8 mouse cellular contexts compared by ENCODE assay signal in genomic region chr15:77822671-77823070, GRCm38 (mm10). TPM values are rescaled to one million over a fixed set of nuclear protein-coding genes. Genes with fewer than 3 reads are reported as not detected.
A peak's percentile ranks its signal among the peaks of the same experiment; 100 is the strongest.
DNase-seq lines count a peak whose midpoint lies in the region; ATAC-seq and TF ChIP-seq lines count a peak whose summit lies in the region.

No protein-coding gene starts in this region.

- no peak overlapping the region; the same call in 1 of the 2 replicates for H3K4me3 ChIP-seq in gastrocnemius, adult 2 months
- no peak overlapping the region for H3K4me3 ChIP-seq in liver, adult 2 months (ENCODE audit: insufficient read depth, low read depth, low read length)
- no peak overlapping the region for H3K4me3 ChIP-seq in limb, embryonic 10.5 days
- no peak overlapping the region for H3K4me3 ChIP-seq in stomach, embryonic 14.5 days (ENCODE audit: low read depth, low read length)

- intact Hi-C loops in gastrocnemius, adult 2 months (cut with DNase I), result no loop called here

- peak overlapping the region; percentile 91 for H3K27ac ChIP-seq in gastrocnemius, adult 2 months
- peak overlapping the region; percentile 56 for H3K27ac ChIP-seq in liver, adult 2 months (replicated peaks; ENCODE audit: insufficient read depth, low read depth, low read length)
- 0 out of 2 replicates have a peak overlapping the region, but pooled peaks have one; percentile 53 for H3K27ac ChIP-seq in limb, embryonic 10.5 days
- H3K27ac ChIP-seq in stomach, embryonic 14.5 days (ENCODE audit: low read length), result peak overlapping the region; percentile 52

- no peak for TF ChIP-seq POLR2A in liver, adult 2 months (IDR thresholded peaks at IDR 0.05; ENCODE audit: extremely low read depth, insufficient read depth, low read length)

- peak overlapping the region; percentile 17 for H3K9ac ChIP-seq in liver, adult 2 months (ENCODE audit: low read depth, low read length)
- H3K9ac ChIP-seq in stomach, embryonic 14.5 days (replicated peaks; ENCODE audit: low read depth, low read length), result no peak overlapping the region

- no peak for ATAC-seq in stomach, embryonic 14.5 days (ENCODE audit: insufficient number of reproducible peaks, insufficient read depth, low FRiP score, low read depth)

- no peaks in the 10 kb centered on the region for H3K36me3 ChIP-seq in liver, adult 2 months (ENCODE audit: control insufficient read depth, insufficient read depth, low read length)
- H3K36me3 ChIP-seq in limb, embryonic 10.5 days, result 0 out of 2 replicates have a peak, but pooled peaks cover 9% of the 10 kb centered on the region
- no peaks in the 10 kb centered on the region for H3K36me3 ChIP-seq in stomach, embryonic 14.5 days (ENCODE audit: control insufficient read depth, insufficient read depth, low read length)

- H3K4me1 ChIP-seq in liver, adult 2 months (ENCODE audit: control insufficient read depth, insufficient read depth, low read length), result peaks cover 73% of the 10 kb centered on the region
- peaks cover 58% of the 10 kb centered on the region for H3K4me1 ChIP-seq in limb, embryonic 10.5 days
- peaks cover 67% of the 10 kb centered on the region for H3K4me1 ChIP-seq in stomach, embryonic 14.5 days (ENCODE audit: control insufficient read depth, insufficient read depth, low read length)

- no peaks in the 10 kb centered on the region for H3K9me3 ChIP-seq in limb, embryonic 10.5 days (replicated peaks)
- H3K9me3 ChIP-seq in stomach, embryonic 14.5 days (ENCODE audit: control insufficient read depth, low read depth, low read length), result no peaks in the 10 kb centered on the region

- H3K4me2 ChIP-seq in stomach, embryonic 14.5 days (replicated peaks; ENCODE audit: low read depth, low read length), result no peak overlapping the region

- no peak for DNase-seq in gastrocnemius, adult 2 months
- DNase-seq in gastrocnemius, postnatal 10 days, result no peak
- no peak for DNase-seq in liver, adult 2 months (ENCODE audit: extremely low read depth, low read depth, low spot score)
- no peak for DNase-seq in liver
- no peak for DNase-seq in limb, embryonic 10.5 days (ENCODE audit: low spot score)
- no peak for DNase-seq in spleen, postnatal 14 days (ENCODE audit: low spot score in 2 of 2)
- no peak for DNase-seq in adrenal gland, adult 2 months

- no peaks in the 10 kb centered on the region for H3K27me3 ChIP-seq in liver, adult 2 months (ENCODE audit: control insufficient read depth, insufficient read depth, low read length)
- H3K27me3 ChIP-seq in limb, embryonic 10.5 days (ENCODE audit: low read depth, poor library complexity, severe bottlenecking), result no peaks in the 10 kb centered on the region
- no peaks in the 10 kb centered on the region for H3K27me3 ChIP-seq in stomach, embryonic 14.5 days (ENCODE audit: control insufficient read depth, insufficient read depth, low read length)

- 17% methylated on average over 2 of the region's 2 CpGs for WGBS in liver, adult 2 months
- 53% methylated on average over 2 of the region's 2 CpGs for whole genome bisulfite sequencing in limb, embryonic 10.5 days
- WGBS in stomach, embryonic 14.5 days, result 58% methylated on average over 2 of the region's 2 CpGs

- peaks cover 58% of the 10 kb centered on the region for H3K79me2 ChIP-seq in liver, adult 2 months (ENCODE audit: control insufficient read depth, insufficient read depth, low read length)

- TF ChIP-seq CTCF in gastrocnemius, adult 2 months (IDR thresholded peaks at IDR 0.05), result no peak
- no peak for TF ChIP-seq CTCF in liver, adult 2 months (IDR thresholded peaks at IDR 0.05; ENCODE audit: low read depth, low read length)

RNA-seq across cellular contexts. Expression of gene Myh9, which starts 19.3 kb away (rescaled TPM):
- 10 to 100 TPM; 37.4 to 57.4 TPM for total RNA-seq in gastrocnemius, adult 2 months (2021)
- total RNA-seq in gastrocnemius, postnatal 10 days (2021), result 100 to 1,000 TPM; 117 to 155 TPM
- total RNA-seq in liver, adult 2 months (2014; rRNA removed), result 54.4 and 69.5 TPM in 2 replicates
- 22.5 and 24.1 TPM in 2 replicates for polyA plus RNA-seq in liver, adult 2 months (2012; rRNA removed)
- polyA plus RNA-seq in limb, embryonic 10.5 days (2016; fragmentation: Nextera tagmentation; extraction: Ambion mirVana), result 30.6 and 39.2 TPM in 2 replicates
- 75.4 and 77.1 TPM in 2 replicates for polyA plus RNA-seq in stomach, embryonic 14.5 days (2014; fragmentation: Nextera tagmentation; extraction: Ambion mirVana)
- 100 to 1,000 TPM; 280 to 306 TPM for total RNA-seq in adrenal gland, adult 2 months (2021)
- 45.4 and 51.9 TPM in 2 replicates for polyA plus RNA-seq in adrenal gland, adult 2 months (2012; rRNA removed)
